Mouse (Mus musculus) spleen, embryonic (tissue): ENCODE data around the gene Cdhr2.

ENCODE experiments used
- CTCF ChIA-PET: fragments of 350-600 bp; sonication (Branson Sonifier 250); formaldehyde crosslinking; loops from one replicate; lab custom pipeline; 2022; lab: Charles Lee

Cdhr2 gene

GRCm38 (mm10) chr13:54749864-54750411 lies 48.7 kb downstream of the Cdhr2 start, which contains the start of gene Gprin1:
Gene Gprin1, minus strand, starts transcription at chr13:54749874.
- CTCF ChIA-PET: no interaction called here

GRCm38 (mm10) chr13:54750699-54751098 lies 49.4 kb downstream of the Cdhr2 start:
- CTCF ChIA-PET: no interaction called here

GRCm38 (mm10) chr13:54752656-54753055 lies 51.4 kb downstream of the Cdhr2 start:
- CTCF ChIA-PET: no interaction called here

- CTCF ChIA-PET: no interaction called here
Observed at GRCm38 (mm10) chr13:54753733-54754132, 52.5 kb downstream of the Cdhr2 start.

- CTCF ChIA-PET: no interaction called here
Observed at GRCm38 (mm10) chr13:54754169-54755080, 53.2 kb downstream of the Cdhr2 start.

GRCm38 (mm10) chr13:54755201-54755830 lies 54.1 kb downstream of the Cdhr2 start:
- CTCF ChIA-PET: no interaction called here

- CTCF ChIA-PET: interaction anchor here (0.9 kb wide), 1 partner anchor 13 kb away, joined by 3 read pairs; no protein-coding TSS in a partner anchor
Observed at GRCm38 (mm10) chr13:54756156-54756712, 55.0 kb downstream of the Cdhr2 start.

- CTCF ChIA-PET: interaction anchor here (0.9 kb wide), 1 partner anchor 12 kb away, joined by 3 read pairs; no protein-coding TSS in a partner anchor
Observed at GRCm38 (mm10) chr13:54757093-54757830, 56.0 kb downstream of the Cdhr2 start.

- CTCF ChIA-PET: no interaction called here
Observed at GRCm38 (mm10) chr13:54758045-54758755, 56.9 kb downstream of the Cdhr2 start.

GRCm38 (mm10) chr13:54758756-54759470 lies 57.7 kb downstream of the Cdhr2 start:
- CTCF ChIA-PET: no interaction called here

GRCm38 (mm10) chr13:54759496-54759895 lies 58.2 kb downstream of the Cdhr2 start:
- CTCF ChIA-PET: no interaction called here

GRCm38 (mm10) chr13:54760164-54760795 lies 59.0 kb downstream of the Cdhr2 start:
- CTCF ChIA-PET: no interaction called here

- CTCF ChIA-PET: no interaction called here
Observed at GRCm38 (mm10) chr13:54760906-54761305, 59.6 kb downstream of the Cdhr2 start.

GRCm38 (mm10) chr13:54765281-54766191 lies 64.3 kb downstream of the Cdhr2 start:
- CTCF ChIA-PET: no interaction called here

- CTCF ChIA-PET: no interaction called here
Observed at GRCm38 (mm10) chr13:54766192-54766768, 65.0 kb downstream of the Cdhr2 start, which contains the start of gene Sncb. Gene Sncb, minus strand, starts transcription at chr13:54766595.

GRCm38 (mm10) chr13:54767012-54767411 lies 65.8 kb downstream of the Cdhr2 start:
- CTCF ChIA-PET: no interaction called here

GRCm38 (mm10) chr13:54780592-54780991 lies 79.3 kb downstream of the Cdhr2 start:
- CTCF ChIA-PET: no interaction called here

GRCm38 (mm10) chr13:54781086-54781485 lies 79.8 kb downstream of the Cdhr2 start:
- CTCF ChIA-PET: no interaction called here
